Mouse (Mus musculus): ENCODE results near the gene Ldb1.
"Not testable (repeated sequence)": the region's sequence is repeated elsewhere in the genome, so short reads cannot be mapped to it uniquely, and the experiment has no call there.

The Ldb1 gene

GRCm38 (mm10) chr19:46028747-46029320, 16.2 kb downstream of the Ldb1 start:
- DNase-seq (ENCODE audit: low spot score in 2 of 2): no peak

GRCm38 (mm10) chr19:46026567-46026966, 18.4 kb downstream of the Ldb1 start:
- DNase-seq (ENCODE audit: low spot score in 2 of 2): no peak

- no peak for DNase-seq (ENCODE audit: low spot score in 2 of 2)
Observed at GRCm38 (mm10) chr19:46024959-46025358, 20.1 kb downstream of the Ldb1 start.

- DNase-seq (ENCODE audit: low spot score in 2 of 2): no peak
Observed at GRCm38 (mm10) chr19:46016023-46016422, 29.0 kb downstream of the Ldb1 start.

DNA sequence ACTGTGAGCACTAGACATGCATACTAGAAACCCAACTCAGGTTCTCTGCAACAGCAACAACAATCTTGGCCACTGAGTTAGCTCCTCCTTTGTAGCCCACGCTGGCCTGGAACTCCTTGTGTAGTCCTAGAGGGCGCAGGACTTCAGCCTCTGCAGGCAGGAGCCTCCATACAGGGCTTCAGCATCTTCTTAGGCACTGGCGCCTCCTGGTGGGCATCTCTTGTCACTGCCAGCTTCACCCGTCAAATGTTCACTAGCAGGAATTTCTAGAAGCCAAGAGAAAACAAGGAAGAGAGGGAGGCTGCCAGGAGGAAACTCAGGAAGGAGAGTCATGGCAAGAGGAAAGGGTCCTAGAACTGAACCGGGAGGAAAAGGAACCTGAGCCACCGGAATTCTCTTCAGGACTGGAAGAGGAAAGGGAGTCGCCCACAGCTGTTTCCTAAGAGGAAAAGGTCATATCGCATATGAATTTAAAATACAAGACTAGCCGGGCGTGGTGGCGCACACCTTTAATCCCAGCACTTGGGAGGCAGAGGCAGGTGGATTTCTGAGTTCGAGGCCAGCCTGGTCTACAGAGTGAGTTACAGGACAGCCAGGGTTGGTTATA, 30.3 kb downstream of the Ldb1 start:
- DNase-seq (ENCODE audit: low spot score in 2 of 2): peak; percentile 86

DNA sequence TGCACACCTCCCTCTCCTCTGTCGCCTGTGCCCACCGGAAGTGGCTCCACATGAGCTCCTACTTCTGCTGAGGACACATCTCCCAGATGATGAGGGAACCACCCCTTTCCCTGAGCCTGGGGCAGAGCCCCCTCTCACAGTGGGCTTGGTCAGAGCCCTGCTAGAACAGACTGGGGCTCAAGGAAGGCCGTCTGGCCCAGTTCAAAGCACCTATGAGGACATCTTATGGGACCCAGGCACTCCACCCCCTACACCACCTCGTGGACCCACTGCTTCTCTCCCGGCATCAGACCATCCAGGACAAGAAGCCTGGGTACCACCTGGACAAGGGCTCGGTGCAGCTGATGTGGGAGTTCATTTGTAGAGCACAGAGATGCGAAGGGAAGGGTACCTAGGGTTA, 39.3 kb downstream of the Ldb1 start:
- DNase-seq (ENCODE audit: low spot score in 2 of 2): no peak

- DNase-seq (ENCODE audit: low spot score in 2 of 2): no peak
Observed at GRCm38 (mm10) chr19:46004814-46005466, 40.1 kb downstream of the Ldb1 start.

GRCm38 (mm10) chr19:46003371-46004226, 41.4 kb downstream of the Ldb1 start, which contains the start of gene Hps6:
Hps6 (plus strand) TSS chr19:46003508.
- DNase-seq (ENCODE audit: low spot score in 2 of 2): peak; percentile 22 to 39

DNA sequence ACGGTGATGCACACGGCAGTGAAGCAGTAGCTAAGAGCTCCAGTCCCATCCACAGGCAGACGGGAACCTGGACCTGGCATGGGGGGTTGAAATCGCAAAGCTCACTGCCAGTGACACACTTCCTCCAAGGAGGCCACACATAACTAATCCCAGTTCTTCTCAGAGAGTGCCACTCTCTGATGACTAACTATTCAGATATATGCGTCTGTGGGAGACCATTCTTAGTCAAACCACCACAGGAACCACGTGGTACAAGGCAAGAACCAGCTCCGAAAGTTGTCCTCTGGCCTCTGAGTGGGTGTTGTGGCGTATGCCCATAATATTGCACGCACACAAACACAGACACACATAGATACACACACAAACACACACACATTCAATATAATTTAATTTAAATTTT, 42.7 kb downstream of the Ldb1 start:
- no peak for DNase-seq (ENCODE audit: low spot score in 2 of 2)

- DNase-seq (ENCODE audit: low spot score in 2 of 2): no peak
Observed at GRCm38 (mm10) chr19:45999378-45999777, 45.6 kb downstream of the Ldb1 start.

DNA sequence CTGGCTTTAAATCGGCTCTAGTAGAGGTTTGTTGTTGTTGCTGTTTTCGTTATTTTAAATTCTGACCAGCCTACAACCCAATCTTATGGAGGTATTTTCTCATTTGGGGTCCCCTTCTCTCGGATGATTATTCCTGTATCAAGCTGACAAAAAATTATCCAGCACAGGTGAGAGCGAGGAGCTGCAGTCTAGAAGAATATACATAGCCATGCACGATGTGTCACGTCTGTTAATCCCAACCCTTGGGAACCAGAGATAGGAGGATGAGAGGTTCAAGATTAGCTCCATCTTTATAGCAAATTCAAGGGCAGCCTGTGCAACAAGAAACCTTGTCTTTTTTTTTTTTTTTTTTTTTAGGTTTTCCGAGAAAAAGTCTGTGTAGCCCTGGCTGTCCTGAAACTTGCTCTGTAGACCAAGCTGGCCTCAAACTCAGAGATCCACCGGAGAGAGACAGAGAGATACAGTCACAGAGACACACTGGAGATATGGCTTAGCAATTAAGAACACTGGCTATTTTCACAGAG, 46.3 kb downstream of the Ldb1 start:
- no peak for DNase-seq (ENCODE audit: low spot score in 2 of 2)

- DNase-seq (ENCODE audit: low spot score in 2 of 2): peak; percentile 81 to 85
Observed at GRCm38 (mm10) chr19:45997785-45998693, 47.0 kb downstream of the Ldb1 start, which contains the start of gene Armh3. Armh3 (minus strand) TSS chr19:45998488.

GRCm38 (mm10) chr19:45997365-45997764, 47.6 kb downstream of the Ldb1 start:
- no peak for DNase-seq (ENCODE audit: low spot score in 2 of 2)

DNA sequence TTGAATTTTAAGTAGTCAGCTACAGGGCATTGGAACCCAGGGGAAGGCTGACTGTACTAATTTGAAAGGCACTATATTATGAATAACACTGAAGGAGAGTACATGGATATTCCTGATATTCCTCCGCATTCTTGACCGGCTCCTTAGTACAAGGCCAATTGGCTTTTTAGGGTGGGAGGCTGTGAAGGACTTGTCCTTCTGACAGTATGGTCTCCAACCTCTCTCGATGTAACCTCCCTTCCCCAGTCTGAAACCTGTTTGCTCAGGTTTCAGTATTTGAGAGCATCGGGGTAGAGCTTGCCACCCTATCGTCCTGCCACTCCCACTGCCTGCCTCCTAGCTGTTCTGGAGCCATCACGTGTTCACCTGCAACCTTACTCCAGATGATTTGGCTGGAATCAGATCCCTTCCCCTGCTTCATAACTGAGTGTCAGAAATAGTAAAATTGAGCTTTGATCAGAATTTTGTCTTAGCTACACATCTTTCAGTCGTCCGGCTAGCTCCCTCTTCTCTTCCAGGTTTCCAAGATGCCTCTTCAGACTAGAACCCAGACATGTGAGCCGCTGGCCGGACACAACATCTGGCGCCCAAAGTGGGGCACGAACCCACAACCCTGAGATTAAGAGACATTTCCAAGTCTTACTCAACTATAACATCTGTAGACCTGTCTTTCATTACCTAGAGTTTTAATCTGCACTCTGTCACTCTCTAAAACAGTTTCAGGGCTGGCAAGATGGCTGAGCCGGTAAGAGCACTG, 50.9 kb downstream of the Ldb1 start:
- DNase-seq (ENCODE audit: low spot score in 2 of 2): no peak

GRCm38 (mm10) chr19:45993441-45993840, 51.6 kb downstream of the Ldb1 start:
- not testable (repeated sequence) for DNase-seq (ENCODE audit: low spot score in 2 of 2)

DNA sequence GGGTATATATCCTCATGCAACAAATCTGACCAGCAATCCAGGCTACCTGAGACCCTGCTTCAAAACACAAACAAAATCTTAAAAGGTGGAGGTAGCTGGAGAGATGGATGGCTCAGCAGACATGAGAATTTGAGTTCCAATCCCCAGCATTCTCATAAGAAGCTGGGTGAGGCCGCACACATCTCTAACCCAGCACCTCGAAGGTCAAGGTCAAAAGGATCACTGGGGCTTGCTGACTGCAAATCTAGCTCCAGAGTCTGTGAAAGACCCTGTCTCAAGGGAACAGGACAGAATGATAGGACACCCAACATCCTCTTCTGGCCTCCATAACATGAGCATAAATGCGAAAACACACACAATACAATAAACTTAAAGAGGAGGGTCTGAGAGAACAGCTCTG, 53.8 kb downstream of the Ldb1 start:
- no peak for DNase-seq (ENCODE audit: low spot score in 2 of 2)

DNA sequence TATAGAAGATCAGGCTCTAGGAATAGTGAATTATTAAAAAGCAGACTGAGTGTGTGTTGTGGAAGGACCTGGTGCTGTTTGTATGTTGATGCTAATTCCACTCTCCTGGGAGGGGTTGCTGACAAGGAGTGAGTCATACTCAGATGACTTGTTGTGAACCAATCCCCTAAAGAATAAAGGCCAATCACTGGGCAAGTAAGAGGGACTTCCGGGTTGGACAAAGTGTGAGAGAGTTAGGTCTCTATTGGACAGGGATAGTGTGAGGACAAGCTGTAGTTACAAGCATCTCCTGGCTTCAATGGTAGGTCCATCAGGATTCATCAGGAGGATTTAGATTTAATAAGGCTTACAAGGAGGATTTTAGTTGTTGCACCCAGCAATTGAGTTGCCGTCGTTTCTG, 56.8 kb downstream of the Ldb1 start:
- no peak for DNase-seq (ENCODE audit: low spot score in 2 of 2)

- DNase-seq (ENCODE audit: low spot score in 2 of 2): no peak
Observed at GRCm38 (mm10) chr19:45984379-45984778, 60.6 kb downstream of the Ldb1 start.
